Mouse (Mus musculus) embryonic fibroblast, embryonic 13.5 days (primary cell): ENCODE measurements around the gene Kif26a.

Experiments
- CTCF ChIP-seq: IDR thresholded peaks from 2 replicates; pipeline ENCODE4 v1.5.1; 2011; ENCODE audit warnings: mild to moderate bottlenecking, control low read depth, low read length, moderate library complexity, borderline replicate concordance; ENCODE audit not compliant: insufficient read depth
- POLR2A ChIP-seq: IDR thresholded peaks from 2 replicates; pipeline ENCODE4 v1.6.1; 2011; ENCODE audit warnings: low read depth, mild to moderate bottlenecking, control low read depth, low read length, moderate library complexity

- TF ChIP-seq CTCF (no peak), POLR2A (no peak)
Observed at GRCm38 (mm10) chr12:112182609-112182955, 36.6 kb downstream of the Kif26a start.
